ENCODE assay signal across 19 mouse cellular contexts in genomic region chr5:146234336-146234735, GRCm38 (mm10). TPM values are rescaled to one million over a fixed set of nuclear protein-coding genes. Genes with fewer than 3 reads are reported as not detected.
"Had no signal": no experiment of that assay in that cellular context is flagged by ENCODE, and none has a peak within 500 bp of the region (broad histone marks: within the 10 kb centered on the region; RNA-seq: fewer than 3 reads in every experiment).

No protein-coding gene starts in this region.

- H3K9ac ChIP-seq: kidney, embryonic 15.5 days; limb, embryonic 15.5 days; lung, embryonic 14.5 days; midbrain, embryonic 12.5 days; stomach, embryonic 15.5 days had no signal

- H3K36me3 ChIP-seq: kidney, embryonic 15.5 days; limb, embryonic 15.5 days; midbrain, embryonic 12.5 days; neural tube, embryonic 13.5 days; stomach, embryonic 15.5 days had no signal

- H3K27me3 ChIP-seq: kidney, embryonic 15.5 days; limb, embryonic 15.5 days; megakaryocyte, embryonic 14.5 days; midbrain, embryonic 12.5 days; neural tube, embryonic 13.5 days; stomach, embryonic 15.5 days had no signal

- DNase-seq: kidney, adult 2 months; kidney, postnatal 25 days; layer of hippocampus, adult 9-11 months; layer of hippocampus, postnatal 36 days; lung, embryonic 14.5 days; lung, postnatal 10 days; lung, postnatal 4 days; right cerebral cortex, postnatal 14 days; thymus, adult 2 months; thymus, postnatal 25 days had no signal

- H3K9me3 ChIP-seq: kidney, embryonic 15.5 days; limb, embryonic 15.5 days; megakaryocyte, embryonic 14.5 days; midbrain, embryonic 12.5 days; neural tube, embryonic 13.5 days; stomach, embryonic 15.5 days had no signal

- ATAC-seq: intestine, embryonic 16.5 days had no signal

- H3K4me2 ChIP-seq: kidney, embryonic 15.5 days; limb, embryonic 15.5 days; stomach, embryonic 15.5 days had no signal

- H3K4me3 ChIP-seq: kidney, embryonic 15.5 days; limb, embryonic 15.5 days; megakaryocyte, embryonic 14.5 days; midbrain, embryonic 12.5 days; myocyte; neural tube, embryonic 13.5 days; stomach, embryonic 15.5 days had no signal

- H3K27ac ChIP-seq: kidney, embryonic 15.5 days; limb, embryonic 15.5 days; midbrain, embryonic 12.5 days; neural tube, embryonic 13.5 days; stomach, embryonic 15.5 days had no signal

RNA-seq across cellular contexts. Expression of gene 1700001J03Rik, which starts 49.2 kb away (rescaled TPM):
- polyA plus RNA-seq: intestine, embryonic 16.5 days; limb, embryonic 11.5 days; limb, embryonic 15.5 days; lung, embryonic 14.5 days; midbrain, embryonic 12.5 days; myocyte; stomach, embryonic 15.5 days had no signal
